Mouse (Mus musculus): ENCODE measurements around the gene Fmr1nb.
"Not testable (repeated sequence)": the region's sequence is repeated elsewhere in the genome, so short reads cannot be mapped to it uniquely, and the experiment has no call there.

The Fmr1nb gene

GRCm38 (mm10) chrX:68761606-68762005 lies at the start of gene Fmr1nb:
TSS of gene Fmr1nb (plus strand) at chrX:68761839.
- no peak for DNase-seq

DNA sequence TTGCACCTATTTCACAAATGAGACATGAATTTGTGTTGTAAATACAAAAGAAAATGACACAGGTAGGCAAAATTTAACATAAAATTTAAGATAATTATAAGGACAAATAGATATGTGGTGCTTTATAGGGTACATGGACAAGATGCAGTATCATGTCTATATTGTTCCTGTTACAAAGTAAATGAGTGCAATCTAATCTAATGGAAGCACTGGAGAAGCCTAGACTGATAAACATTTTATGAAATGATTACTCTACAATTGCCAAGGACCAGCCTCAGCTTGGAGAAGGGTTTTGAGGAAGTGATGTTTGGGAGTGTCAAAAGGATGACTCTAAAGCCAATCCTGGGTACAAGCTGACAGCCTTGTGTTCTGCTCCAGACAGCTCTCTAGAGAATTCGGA lies 24.7 kb upstream of the Fmr1nb start:
- no peak for DNase-seq

GRCm38 (mm10) chrX:68740088-68740487 lies 21.6 kb upstream of the Fmr1nb start:
- DNase-seq = no peak

DNA sequence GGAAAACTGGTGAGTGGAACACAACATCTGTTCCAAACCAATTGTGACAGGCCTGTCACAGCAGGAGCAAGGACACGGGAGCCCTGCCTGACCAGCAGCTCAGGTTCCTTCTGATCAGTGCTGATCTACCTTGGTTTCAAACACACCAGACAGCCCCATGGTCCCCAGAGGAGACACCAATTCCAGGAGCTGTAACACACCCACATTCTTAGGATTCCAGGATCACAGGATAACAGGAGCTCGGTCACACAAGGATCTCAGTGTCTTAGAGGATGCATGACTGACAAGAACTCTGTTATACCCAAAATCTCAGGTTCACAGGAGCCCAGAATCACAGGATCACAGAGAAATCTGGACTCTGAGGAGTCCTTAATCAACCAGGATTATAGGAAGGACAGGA lies 58.8 kb downstream of the Fmr1nb start:
- not testable (repeated sequence) for DNase-seq

GRCm38 (mm10) chrX:68821059-68821458 lies 59.4 kb downstream of the Fmr1nb start, which contains the start of gene Gm14698:
TSS of gene Gm14698 (plus strand) at chrX:68821093.
- DNase-seq = peak; percentile 18

- no peak for DNase-seq
These were observed 78.2 kb downstream of the Fmr1nb start for GRCm38 (mm10) chrX:68839548-68840444.

Measured in kidney, postnatal 10 days (tissue).